Mouse (Mus musculus) adrenal gland, adult 18-20 months (tissue): Measurements from ENCODE around the gene Helq. TPM values are rescaled to one million over a fixed set of nuclear protein-coding genes. Genes with fewer than 3 reads are reported as not detected.

Experiments used
- DNase-seq, 2 experiments: peaks; one replicate each; pipeline ENCODE4 v3.0.0; 2021 to 2022; ENCODE audit warnings: low spot score in 2 of 2
- total RNA-seq, 2 experiments: library from RNA; stranded (reverse); gene quantifications; 1 replicate in 1 of 2; 2 replicates in 1 of 2; pipeline ENCODE4 v1.2.3; 2021

The Helq gene
- total RNA-seq, 2 experiments from 2014 or later: 5.1 to 5.8 TPM

GRCm38 (mm10) chr5:100787527-100787926 is 10.9 kb downstream of the Helq start:
- DNase-seq: no peak

- no peak for DNase-seq
Measured at GRCm38 (mm10) chr5:100779002-100779401, 19.4 kb downstream of the Helq start.

GRCm38 (mm10) chr5:100776900-100777299 is 21.5 kb downstream of the Helq start:
- DNase-seq: no peak

- no peak for DNase-seq
Measured at GRCm38 (mm10) chr5:100775778-100776404, 22.5 kb downstream of the Helq start.

GRCm38 (mm10) chr5:100771575-100771974 is 26.8 kb downstream of the Helq start:
- no peak for DNase-seq

- DNase-seq: no peak
Measured at GRCm38 (mm10) chr5:100766026-100766425, 32.4 kb downstream of the Helq start.

GRCm38 (mm10) chr5:100761736-100762135 is 36.7 kb downstream of the Helq start:
- no peak for DNase-seq

GRCm38 (mm10) chr5:100760049-100760663 is 38.2 kb downstream of the Helq start:
- no peak for DNase-seq

GRCm38 (mm10) chr5:100758121-100758520 is 40.3 kb downstream of the Helq start:
- DNase-seq: no peak

- DNase-seq: no peak
Measured at GRCm38 (mm10) chr5:100753407-100753806, 45.0 kb downstream of the Helq start.

GRCm38 (mm10) chr5:100751655-100752054 is 46.7 kb downstream of the Helq start:
- no peak for DNase-seq

GRCm38 (mm10) chr5:100750617-100751255 is 47.7 kb downstream of the Helq start:
- peak in 1 of 2 experiments; percentile 6 for DNase-seq

- no peak for DNase-seq
Measured at GRCm38 (mm10) chr5:100738802-100739201, 59.6 kb downstream of the Helq start.

- DNase-seq: no peak
Measured at GRCm38 (mm10) chr5:100736919-100737318, 61.5 kb downstream of the Helq start.

GRCm38 (mm10) chr5:100734535-100734934 is 63.9 kb downstream of the Helq start:
- DNase-seq: no peak

- DNase-seq: no peak
Measured at GRCm38 (mm10) chr5:100728757-100729156, 69.6 kb downstream of the Helq start.

GRCm38 (mm10) chr5:100726001-100726400 is 72.4 kb downstream of the Helq start:
- DNase-seq: no peak

- DNase-seq: peak; percentile 8 to 35
Measured at GRCm38 (mm10) chr5:100719235-100720088, 78.9 kb downstream of the Helq start, which contains the start of gene Hpse. Hpse (minus strand) TSS chr5:100719716.

- DNase-seq: no peak
Measured at GRCm38 (mm10) chr5:100716762-100717161, 81.6 kb downstream of the Helq start.
